Mouse (Mus musculus): ENCODE measurements around the gene Rasgrp1. TPM values are rescaled to one million over a fixed set of nuclear protein-coding genes. Genes with fewer than 3 reads are reported as not detected.

Rasgrp1 gene
- total and polyA plus RNA-seq, 3 experiments = 0.34 to 0.62 (median 0.43) TPM

GRCm38 (mm10) chr2:117337902-117338301 is 4.9 kb downstream of the Rasgrp1 start:
- peaks cover 7% of the 10 kb centered on the region for H3K27me3 ChIP-seq (ENCODE audit: control insufficient read depth, insufficient read depth, low read length)
- no peak for DNase-seq
- H3K27ac ChIP-seq = no peak overlapping the region
- 88% methylated on average over 7 of the region's 7 CpGs for WGBS
- no peak overlapping the region for H3K9ac ChIP-seq (ENCODE audit: low read depth, low read length)
- no peak for TF ChIP-seq EP300 (IDR thresholded peaks at IDR 0.05; ENCODE audit: insufficient read depth, low read depth, low read length)
- no peak for TF ChIP-seq CTCF (IDR thresholded peaks at IDR 0.05)
- TF ChIP-seq POLR2A (IDR thresholded peaks at IDR 0.05; ENCODE audit: insufficient read depth, low read depth, low read length) = no peak
- H3K79me2 ChIP-seq (replicated peaks; ENCODE audit: control insufficient read depth, insufficient read depth, low read length) = no peaks in the 10 kb centered on the region
- no peak overlapping the region for H3K4me3 ChIP-seq
- intact Hi-C loops (cut with DNase I) = no loop called here
- no peaks in the 10 kb centered on the region for H3K36me3 ChIP-seq (ENCODE audit: control insufficient read depth, insufficient read depth, low read length)
- H3K4me1 ChIP-seq (ENCODE audit: control insufficient read depth, insufficient read depth, low read length) = no peaks in the 10 kb centered on the region

GRCm38 (mm10) chr2:117336946-117337665 is 5.7 kb downstream of the Rasgrp1 start:
- Histone ChIP-seq H3K4me3 (no peak overlapping the region), H3K4me1 (ENCODE audit: control insufficient read depth, insufficient read depth, low read length) (no peaks in the 10 kb centered on the region), H3K27me3 (ENCODE audit: control insufficient read depth, insufficient read depth, low read length) (no peaks in the 10 kb centered on the region; the same call in 1 of the 2 replicates), H3K9ac (ENCODE audit: low read depth, low read length) (no peak overlapping the region), H3K27ac (no peak overlapping the region), H3K36me3 (ENCODE audit: control insufficient read depth, insufficient read depth, low read length) (no peaks in the 10 kb centered on the region), H3K79me2 (replicated peaks; ENCODE audit: control insufficient read depth, insufficient read depth, low read length) (no peaks in the 10 kb centered on the region)
- TF ChIP-seq EP300 (IDR thresholded peaks at IDR 0.05; ENCODE audit: insufficient read depth, low read depth, low read length) = no peak
- no peak for TF ChIP-seq POLR2A (IDR thresholded peaks at IDR 0.05; ENCODE audit: insufficient read depth, low read depth, low read length)
- TF ChIP-seq CTCF (IDR thresholded peaks at IDR 0.05) = no peak
- intact Hi-C loops (cut with DNase I) = no loop called here
- WGBS = 42% methylated on average over 5 of the region's 5 CpGs
- no peak for DNase-seq

GRCm38 (mm10) chr2:117335552-117336188 is 7.1 kb downstream of the Rasgrp1 start:
- intact Hi-C loops (cut with DNase I) = no loop called here
- Histone ChIP-seq H3K4me1 (ENCODE audit: control insufficient read depth, insufficient read depth, low read length) (no peaks in the 10 kb centered on the region), H3K27ac (no peak overlapping the region), H3K36me3 (ENCODE audit: control insufficient read depth, insufficient read depth, low read length) (no peaks in the 10 kb centered on the region), H3K27me3 (ENCODE audit: control insufficient read depth, insufficient read depth, low read length) (no peaks in the 10 kb centered on the region), H3K4me3 (no peak overlapping the region), H3K9ac (ENCODE audit: low read depth, low read length) (no peak overlapping the region), H3K79me2 (replicated peaks; ENCODE audit: control insufficient read depth, insufficient read depth, low read length) (no peaks in the 10 kb centered on the region)
- WGBS = 34% methylated on average over 4 of the region's 4 CpGs
- no peak for DNase-seq
- TF ChIP-seq CTCF (IDR thresholded peaks at IDR 0.05) (no peak), EP300 (IDR thresholded peaks at IDR 0.05; ENCODE audit: insufficient read depth, low read depth, low read length) (no peak), POLR2A (IDR thresholded peaks at IDR 0.05; ENCODE audit: insufficient read depth, low read depth, low read length) (no peak)

- H3K27me3 ChIP-seq (ENCODE audit: control insufficient read depth, insufficient read depth, low read length) = no peaks in the 10 kb centered on the region
- TF ChIP-seq EP300 (IDR thresholded peaks at IDR 0.05; ENCODE audit: insufficient read depth, low read depth, low read length) = no peak
- TF ChIP-seq CTCF (IDR thresholded peaks at IDR 0.05) = 0 out of 2 replicates have a peak, but pooled peaks have one; percentile 7
- no peaks in the 10 kb centered on the region for H3K4me1 ChIP-seq (ENCODE audit: control insufficient read depth, insufficient read depth, low read length)
- H3K4me3 ChIP-seq = no peak overlapping the region
- no peak overlapping the region for H3K9ac ChIP-seq (ENCODE audit: low read depth, low read length)
- intact Hi-C loops (cut with DNase I) = no loop called here
- H3K79me2 ChIP-seq (replicated peaks; ENCODE audit: control insufficient read depth, insufficient read depth, low read length) = no peaks in the 10 kb centered on the region
- no peaks in the 10 kb centered on the region for H3K36me3 ChIP-seq (ENCODE audit: control insufficient read depth, insufficient read depth, low read length)
- no peak overlapping the region for H3K27ac ChIP-seq
- no peak for DNase-seq
- 54% methylated on average over 5 of the region's 5 CpGs for WGBS
These were observed 11.2 kb downstream of the Rasgrp1 start for GRCm38 (mm10) chr2:117331634-117332033.

GRCm38 (mm10) chr2:117328521-117329285 is 14.1 kb downstream of the Rasgrp1 start:
- TF ChIP-seq POLR2A (IDR thresholded peaks at IDR 0.05; ENCODE audit: insufficient read depth, low read depth, low read length) (no peak), CTCF (IDR thresholded peaks at IDR 0.05) (no peak), EP300 (IDR thresholded peaks at IDR 0.05; ENCODE audit: insufficient read depth, low read depth, low read length) (no peak)
- Histone ChIP-seq H3K4me3 (no peak overlapping the region), H3K27me3 (ENCODE audit: control insufficient read depth, insufficient read depth, low read length) (no peaks in the 10 kb centered on the region), H3K4me1 (ENCODE audit: control insufficient read depth, insufficient read depth, low read length) (no peaks in the 10 kb centered on the region), H3K27ac (no peak overlapping the region), H3K36me3 (ENCODE audit: control insufficient read depth, insufficient read depth, low read length) (no peaks in the 10 kb centered on the region), H3K79me2 (replicated peaks; ENCODE audit: control insufficient read depth, insufficient read depth, low read length) (no peaks in the 10 kb centered on the region), H3K9ac (ENCODE audit: low read depth, low read length) (no peak overlapping the region)
- intact Hi-C loops (cut with DNase I) = no loop called here
- DNase-seq = no peak
- 67% methylated on average over 9 of the region's 9 CpGs for WGBS
